Mouse (Mus musculus): ENCODE data around the gene Scd2.
"Not testable (repeated sequence)": the region's sequence is repeated elsewhere in the genome, so short reads cannot be mapped to it uniquely, and the experiment has no call there.

Scd2 gene

DNA sequence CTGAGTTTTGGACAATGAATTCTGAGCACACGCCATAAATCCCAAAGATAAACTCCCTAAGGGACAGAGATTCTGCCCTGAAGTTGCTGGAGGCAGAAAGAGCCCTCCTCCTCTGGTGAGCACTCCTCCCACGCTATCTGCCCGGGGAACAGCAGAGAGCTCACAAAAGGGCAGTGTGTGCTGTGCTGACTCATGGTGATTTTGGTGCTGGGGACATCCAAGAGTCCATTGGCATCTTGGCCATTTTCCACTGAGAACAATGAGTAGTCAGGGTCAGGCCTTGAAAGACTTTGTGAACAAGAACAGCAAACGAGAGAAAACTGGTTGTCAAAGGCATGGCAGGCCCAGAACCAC lies 18.5 kb downstream of the Scd2 start:
- DNase-seq (ENCODE audit: low spot score), result peak; percentile 66

DNA sequence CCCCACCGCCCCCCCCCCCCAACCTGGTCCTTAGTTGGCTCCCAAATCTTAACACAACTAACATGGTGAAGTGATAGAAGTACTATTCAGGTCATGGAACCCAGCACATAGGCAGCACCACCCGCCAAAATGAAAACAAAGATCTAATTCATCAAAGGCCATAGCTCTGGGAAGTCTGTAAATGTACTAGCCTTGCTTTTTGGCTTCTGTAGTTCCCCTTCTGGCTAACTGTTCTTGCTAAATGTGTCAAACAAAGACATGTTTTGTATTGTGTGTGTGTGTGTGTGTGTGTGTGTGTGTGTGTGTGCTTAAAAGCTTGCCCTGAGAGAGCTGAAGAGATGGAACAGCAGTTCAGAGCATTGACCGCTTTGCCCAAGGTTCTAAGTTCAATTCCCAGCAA lies 19.6 kb downstream of the Scd2 start:
- DNase-seq (ENCODE audit: low spot score), result no peak

DNA sequence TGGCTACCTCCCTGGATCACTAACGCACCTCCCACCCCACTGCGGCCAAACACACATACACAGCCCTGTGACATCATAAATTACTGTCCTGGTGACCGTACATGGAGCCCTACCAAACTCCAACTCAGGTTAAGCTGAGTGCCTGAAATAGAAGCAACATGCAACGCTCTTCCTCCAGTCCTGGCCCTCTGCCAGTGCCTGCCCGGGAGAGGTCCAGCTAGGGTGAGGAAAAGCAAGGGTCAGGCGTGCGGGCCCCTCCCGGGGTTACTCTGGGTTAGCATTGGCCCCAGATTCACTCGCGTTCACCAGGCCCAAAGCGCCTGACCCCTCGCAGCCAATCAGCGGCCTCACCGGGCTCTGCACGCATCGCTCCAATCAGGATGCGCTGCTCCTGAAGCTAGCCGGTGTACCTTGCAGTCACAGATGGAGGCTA lies 20.9 kb downstream of the Scd2 start:
- peak; percentile 91 for DNase-seq (ENCODE audit: low spot score)

DNA sequence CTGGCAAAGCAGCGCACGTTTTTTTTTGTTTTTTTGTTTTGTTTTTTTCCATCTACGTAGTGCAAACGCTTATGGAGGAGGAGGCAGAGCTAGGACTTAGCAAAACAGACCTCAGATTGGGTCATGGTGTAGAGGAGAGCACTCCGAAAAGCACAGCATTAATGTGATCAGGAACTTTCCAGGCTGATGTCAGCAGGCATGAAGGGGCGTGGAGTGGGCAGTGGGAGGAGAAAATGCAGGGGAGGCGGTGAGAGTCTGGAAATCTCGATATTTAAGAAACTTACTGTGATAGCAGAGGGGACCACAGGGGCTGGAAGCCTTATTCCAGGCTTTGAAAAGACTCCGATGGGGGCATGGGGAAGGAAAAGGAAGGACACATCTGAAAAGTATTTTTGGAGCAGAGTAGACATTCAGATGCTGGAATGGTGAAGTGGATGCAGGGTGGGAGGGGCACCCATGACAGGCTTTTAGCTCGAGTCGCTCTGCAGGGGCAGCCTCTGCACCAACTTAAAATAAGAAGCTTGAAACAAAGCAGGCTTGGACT lies 21.5 kb downstream of the Scd2 start:
- DNase-seq (ENCODE audit: low spot score), result peak; percentile 59

DNA sequence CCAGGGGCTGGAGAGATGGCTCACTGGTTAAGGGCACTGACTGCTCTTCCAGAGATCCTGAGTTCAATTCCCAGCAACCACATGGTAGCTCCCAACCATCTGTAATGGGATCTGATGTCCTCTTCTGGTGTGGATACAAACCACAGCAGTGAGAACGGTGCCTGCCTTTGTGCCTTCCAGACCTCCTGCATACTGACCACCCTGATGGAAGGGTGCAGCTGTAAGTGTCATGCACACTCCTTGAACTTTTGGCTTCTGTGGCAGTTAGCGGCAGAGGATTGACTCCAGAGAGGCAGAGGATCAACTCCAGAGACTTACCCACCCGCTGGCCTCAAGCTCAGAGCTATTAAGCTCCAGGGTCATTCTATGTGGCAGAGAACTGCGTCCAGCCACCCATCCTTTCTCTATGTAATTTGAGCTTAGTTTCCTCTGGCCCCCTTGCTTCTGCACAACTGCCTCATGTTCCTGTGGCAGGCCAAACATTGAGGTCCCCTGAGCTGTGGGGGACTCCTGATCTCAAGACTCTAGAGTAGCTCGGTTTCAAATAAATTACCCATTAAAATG lies 23.4 kb downstream of the Scd2 start:
- no peak for DNase-seq (ENCODE audit: low spot score)

DNA sequence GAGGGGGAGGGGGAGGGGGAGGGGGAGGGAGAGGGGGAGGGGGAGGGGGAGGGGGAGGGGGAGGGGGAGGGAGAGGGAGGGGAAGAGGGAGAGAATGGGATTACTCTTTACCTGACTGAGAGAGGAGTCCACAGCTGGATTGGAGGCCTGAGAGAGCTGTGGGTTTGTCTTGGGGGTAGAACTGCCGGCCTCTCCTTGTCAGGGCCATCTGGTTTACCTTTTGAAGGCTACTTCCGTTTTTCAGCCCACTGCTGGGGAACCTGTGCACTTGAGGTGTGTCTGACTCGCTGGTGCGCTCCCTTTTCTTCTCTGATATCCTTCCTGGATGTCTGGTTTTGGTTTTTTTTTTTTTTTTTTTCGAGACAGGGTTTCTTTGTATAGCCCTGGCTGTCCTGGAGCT lies 23.9 kb downstream of the Scd2 start:
- DNase-seq (ENCODE audit: low spot score), result no peak

DNA sequence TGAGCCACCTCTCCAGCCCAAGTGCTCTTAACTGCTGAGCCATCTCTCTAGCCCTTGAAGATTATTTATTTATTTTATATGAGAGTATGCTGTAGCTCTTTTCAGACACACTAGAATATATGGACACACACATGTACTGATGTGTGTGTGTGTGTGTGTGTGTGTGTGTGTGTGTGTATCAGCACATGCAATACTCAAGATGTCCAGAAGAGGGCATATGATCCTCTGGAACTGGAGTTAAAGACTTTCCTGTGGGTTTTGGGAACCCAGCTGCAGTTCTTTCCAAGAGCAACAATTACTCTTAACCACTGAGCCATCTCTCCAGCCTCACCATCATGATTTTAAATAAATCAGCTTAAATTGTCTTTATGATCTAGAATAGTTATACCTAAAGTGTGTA lies 25.1 kb downstream of the Scd2 start:
- DNase-seq (ENCODE audit: low spot score), result no peak

DNA sequence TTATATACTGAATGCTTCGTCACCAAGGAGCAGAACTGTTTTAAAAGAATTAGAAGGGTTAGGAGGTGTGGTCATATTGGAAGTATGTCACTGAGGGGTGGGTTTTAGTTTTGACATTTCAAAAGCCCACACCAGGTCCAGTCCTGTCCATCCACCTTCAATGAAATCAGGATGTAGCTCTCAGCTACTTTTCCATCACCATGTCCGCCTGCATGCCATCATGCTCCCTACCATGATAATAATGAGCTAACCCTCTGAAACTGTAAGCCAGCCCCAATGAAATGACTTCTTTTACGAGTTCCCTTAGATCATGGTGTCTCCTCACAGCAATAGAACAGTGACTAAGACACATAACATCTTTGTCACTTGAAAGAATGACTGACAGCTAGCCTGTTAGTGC lies 26.8 kb downstream of the Scd2 start:
- DNase-seq (ENCODE audit: low spot score), result no peak

DNA sequence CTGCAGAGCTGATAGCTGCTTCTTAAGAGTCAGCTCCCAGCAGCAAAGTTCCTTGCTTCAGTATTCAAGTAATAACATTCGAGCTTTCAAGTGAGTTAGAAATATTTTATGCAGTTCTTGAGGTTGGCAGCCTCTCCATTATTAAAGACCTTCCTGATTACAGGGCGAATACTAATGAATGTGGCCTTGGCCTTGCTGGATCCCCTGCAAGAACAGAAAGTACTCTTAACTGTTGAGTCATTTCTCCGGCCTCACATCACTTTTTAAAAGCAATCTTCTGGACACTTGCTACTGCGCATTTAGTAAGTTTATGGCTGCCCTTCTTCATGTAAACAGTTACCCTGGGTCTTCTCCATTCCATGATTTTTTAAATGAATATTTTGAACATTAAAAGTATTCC lies 27.7 kb downstream of the Scd2 start:
- no peak for DNase-seq (ENCODE audit: low spot score)

DNA sequence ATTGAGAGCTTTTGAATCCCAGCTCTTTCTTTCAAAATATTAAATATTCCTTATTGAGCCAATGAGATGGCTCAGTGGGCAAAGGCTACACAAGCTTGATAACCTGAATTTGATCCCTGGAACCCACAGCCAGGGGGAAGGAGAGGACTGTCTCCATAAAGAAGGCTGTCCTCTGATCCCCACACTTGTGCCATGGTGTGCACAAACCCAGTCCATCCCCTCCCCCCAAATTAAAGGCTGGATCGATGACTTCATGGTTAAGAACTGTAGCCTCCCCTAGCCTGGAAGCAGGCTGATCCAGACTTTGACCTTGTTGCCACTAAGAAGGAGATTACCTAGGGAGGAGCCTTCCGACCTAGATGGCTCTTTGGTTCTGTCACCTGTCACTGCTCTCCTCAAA lies 28.2 kb downstream of the Scd2 start:
- DNase-seq (ENCODE audit: low spot score), result no peak

DNA sequence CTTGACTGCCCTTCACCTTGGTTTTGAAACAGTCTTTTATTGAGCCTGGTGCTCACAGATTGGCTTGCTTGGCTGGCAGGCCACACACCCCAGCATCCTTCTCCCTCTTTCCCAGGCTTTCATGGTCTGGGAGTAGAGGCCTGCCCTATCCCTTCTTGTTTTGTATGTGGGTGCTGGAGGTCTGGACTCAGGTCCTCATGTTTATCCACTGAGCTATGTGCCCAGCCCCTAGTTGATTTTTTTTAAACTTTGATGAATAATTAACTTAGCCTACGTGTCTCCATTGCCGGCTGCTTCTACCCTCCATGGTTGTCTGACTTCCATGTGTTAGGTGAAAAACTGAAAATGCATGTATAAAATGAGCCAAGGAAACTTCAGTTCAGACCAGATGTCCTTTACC lies 36.1 kb downstream of the Scd2 start:
- no peak for DNase-seq (ENCODE audit: low spot score)

DNA sequence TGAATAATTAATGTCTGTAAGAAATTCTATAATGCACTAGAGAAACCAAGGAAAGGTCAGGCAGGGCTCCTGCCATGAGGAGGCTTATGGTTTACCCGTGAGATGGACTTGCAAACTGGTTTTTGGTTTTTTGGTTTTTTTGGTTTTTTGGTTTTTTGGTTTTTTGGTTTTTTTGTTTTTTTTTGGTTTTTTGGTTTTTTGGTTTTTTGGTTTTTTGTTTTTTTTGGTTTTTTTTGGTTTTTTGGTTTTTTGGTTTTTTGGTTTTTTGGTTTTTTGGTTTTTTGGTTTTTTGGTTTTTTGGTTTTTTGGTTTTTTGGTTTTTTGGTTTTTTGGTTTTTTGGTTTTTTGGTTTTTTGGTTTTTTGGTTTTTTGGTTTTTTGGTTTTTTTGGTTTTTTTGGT lies 37.7 kb downstream of the Scd2 start:
- DNase-seq (ENCODE audit: low spot score), result not testable (repeated sequence)

DNA sequence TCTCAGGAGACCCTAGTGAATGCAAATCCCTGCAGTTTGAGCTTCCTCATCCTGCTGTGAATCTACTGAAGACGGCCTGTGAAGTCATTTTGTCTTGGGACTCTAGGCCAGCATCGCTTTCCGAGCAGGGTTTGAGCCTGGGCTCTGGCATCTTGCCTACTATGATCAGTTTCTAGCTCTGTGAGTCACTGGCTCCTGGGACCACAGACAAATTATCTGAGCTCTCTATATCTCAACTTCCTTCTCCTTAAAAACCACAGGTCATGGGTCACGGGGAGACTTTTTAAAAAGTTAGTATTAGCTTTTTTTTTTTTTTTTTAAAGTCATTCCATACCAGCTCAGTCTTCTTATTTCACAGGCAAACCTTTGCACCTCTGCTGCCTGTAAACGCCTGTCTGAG lies 38.4 kb downstream of the Scd2 start:
- DNase-seq (ENCODE audit: low spot score), result no peak

DNA sequence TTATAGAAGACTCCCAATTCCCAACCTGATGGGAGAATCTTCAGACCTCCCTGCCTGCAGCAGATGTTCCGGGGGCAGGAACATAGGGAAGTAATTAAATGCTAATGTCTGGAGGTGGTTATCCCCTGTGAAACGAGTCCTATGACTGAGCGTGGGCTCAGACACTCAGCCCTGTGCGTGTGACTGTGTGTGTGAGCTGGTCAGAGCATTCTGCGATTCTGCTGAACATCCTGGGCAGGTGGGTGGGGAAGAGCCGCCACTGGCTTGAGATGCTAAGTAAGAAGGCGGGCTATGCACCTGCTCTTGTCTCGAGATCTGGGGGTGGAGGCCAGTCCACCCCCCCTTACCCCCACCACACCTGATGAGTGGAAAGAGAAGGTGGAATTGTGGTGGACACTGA lies 38.9 kb downstream of the Scd2 start:
- DNase-seq (ENCODE audit: low spot score), result no peak

DNA sequence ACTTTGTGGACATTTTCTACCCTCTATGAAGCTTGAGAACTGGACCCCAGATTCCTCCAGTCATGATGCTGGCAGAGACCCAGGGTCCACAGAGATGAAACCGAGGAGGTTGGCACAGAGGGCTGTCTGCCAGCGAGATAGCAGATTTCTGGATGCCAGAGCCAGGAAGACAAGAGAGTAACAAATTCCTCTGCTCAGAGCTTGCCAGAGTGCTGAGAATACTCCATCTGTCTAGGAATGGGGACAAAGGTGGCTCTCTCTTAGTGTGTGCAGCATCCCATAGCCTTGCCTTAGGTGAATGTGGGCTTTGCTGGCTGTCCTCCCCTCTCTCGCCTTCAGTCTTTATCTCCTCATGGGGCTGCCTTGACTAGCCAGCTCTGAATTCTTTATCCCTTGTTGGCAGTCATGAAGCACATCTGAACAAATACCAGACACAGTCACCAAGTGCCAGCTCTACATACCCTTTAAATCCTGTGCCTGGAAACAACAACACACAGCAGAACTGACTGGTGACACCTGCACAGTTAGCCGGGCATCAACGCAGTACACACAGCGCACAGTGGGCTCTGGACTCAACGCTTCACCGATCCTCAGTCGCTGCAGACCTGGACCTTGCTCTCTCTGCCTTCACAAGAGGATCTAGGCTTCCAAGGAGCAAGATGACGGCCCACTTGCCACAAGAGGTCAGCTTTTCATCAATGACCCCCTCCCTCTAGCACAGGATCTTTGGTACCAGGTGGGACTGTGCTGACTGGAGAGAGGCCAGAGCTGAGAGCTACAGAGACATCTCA lies 39.6 kb downstream of the Scd2 start, which contains the start of gene Scd4:
Gene Scd4 (plus strand): TSS at position 260 of the 791 bp plus-strand sequence.
- no peak for DNase-seq (ENCODE audit: low spot score)

DNA sequence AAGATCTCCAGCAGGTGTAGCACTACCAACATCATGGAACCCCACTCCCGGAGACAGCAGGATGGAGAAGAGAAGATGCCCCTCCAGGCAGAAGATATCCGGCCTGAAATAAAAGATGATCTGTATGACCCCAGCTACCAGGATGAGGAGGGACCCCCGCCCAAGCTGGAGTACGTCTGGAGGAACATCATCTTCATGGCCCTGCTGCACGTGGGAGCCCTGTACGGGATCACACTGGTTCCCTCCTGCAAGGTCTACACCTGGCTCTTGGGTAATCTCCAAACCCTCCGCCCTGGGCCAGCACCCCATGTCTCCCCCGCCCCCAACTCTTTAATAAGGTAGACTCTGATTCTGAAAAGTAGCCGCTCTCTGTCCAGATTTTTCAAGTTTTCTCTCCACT lies 40.5 kb downstream of the Scd2 start:
- no peak for DNase-seq (ENCODE audit: low spot score)

DNA sequence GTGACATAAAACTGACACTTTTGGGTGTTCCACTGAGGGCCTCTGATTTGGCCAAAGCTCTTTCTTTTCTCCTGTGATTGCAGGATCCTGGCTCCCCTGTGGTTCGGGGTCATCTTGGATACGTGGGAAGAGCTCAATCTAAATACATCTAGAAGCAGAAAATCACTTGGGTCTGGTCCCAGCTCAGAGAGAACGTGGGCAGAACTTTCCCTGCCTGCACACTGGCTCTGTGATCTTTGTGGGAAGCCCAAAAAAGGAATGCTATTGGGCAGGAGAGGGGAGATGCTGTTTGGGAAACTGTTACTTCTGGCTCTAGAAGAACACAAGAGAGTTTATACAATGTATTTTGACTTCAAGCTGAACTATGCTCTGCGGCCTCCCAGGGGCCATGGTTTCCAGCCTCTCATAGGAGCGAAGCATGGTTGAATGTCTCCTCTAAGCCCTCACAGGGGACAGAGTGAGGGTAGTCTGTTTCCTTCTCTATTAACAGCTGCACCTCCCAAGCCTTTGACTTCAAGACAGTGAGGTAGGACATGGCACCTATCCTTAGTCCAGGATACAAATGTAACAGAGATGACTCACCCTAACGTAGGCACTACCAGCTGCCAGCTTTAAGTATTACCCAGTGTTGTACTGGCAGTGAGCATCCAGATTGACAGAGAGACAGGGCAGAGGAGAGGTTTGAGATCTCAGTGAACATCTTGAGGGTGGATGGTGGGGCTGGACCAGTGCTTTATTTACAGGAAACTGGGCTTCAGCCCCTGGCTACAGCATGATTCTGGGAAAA lies 42.6 kb downstream of the Scd2 start:
- DNase-seq (ENCODE audit: low spot score), result no peak

DNA sequence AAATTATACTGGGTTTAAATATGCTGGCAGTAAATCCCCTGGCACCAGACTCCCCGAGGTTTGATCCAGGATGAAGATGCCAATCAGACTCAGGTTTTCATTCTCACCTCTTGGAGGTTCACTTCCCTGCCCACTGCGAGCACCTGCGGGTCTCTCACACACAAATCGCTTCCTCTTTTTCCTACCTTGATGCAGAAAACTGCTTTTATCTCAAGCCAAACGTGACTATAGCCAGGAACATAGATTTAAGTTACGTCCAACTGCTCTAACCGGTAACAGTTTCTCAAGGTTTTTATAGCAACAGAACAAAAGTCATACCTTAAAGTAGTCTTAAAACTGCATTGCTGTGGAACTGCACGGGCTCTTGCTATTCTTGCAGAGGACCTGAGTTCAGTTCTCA lies 56.2 kb downstream of the Scd2 start:
- no peak for DNase-seq (ENCODE audit: low spot score)

DNA sequence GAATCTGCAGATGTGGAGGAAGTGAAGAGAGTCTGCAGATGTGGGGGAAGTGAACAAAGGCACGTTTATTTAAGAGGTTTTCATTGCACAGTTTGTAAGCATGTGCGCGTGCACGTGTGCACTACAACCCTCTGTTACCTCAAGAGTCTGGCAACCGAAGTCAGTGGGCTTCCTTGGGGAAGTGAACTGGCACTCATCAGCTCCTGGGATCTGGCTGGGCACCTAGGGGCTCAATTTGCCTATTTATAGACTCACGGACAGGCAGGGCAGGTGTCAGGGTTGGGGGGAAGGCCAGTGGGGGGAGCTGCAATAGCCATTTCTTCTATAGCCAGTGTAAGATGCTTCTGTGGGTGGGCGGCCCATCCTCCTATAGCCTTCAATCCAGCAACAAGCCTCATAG lies 58.3 kb downstream of the Scd2 start:
- no peak for DNase-seq (ENCODE audit: low spot score)
